Mouse (Mus musculus) heart, postnatal 25 days (tissue): ENCODE measurements around the gene Kcnb1. TPM values are rescaled to one million over a fixed set of nuclear protein-coding genes. Genes with fewer than 3 reads are reported as not detected.

Source experiments
- DNase-seq: peaks from one replicate; pipeline ENCODE4 v3.0.0; 2022; ENCODE audit warnings: low spot score
- intact Hi-C: fragments of 180-260 bp; cut with DNase I; formaldehyde crosslinking; loops from one replicate; pipeline ENCODE4 v1.15.1; 2025
- total RNA-seq, 2 experiments: library from RNA; stranded (reverse); gene quantifications; 2 replicates each; pipeline ENCODE4 v1.2.3; 2021

Gene Kcnb1
- total RNA-seq, 2 experiments from 2014 or later, result 40.9 to 47.9 TPM

DNA sequence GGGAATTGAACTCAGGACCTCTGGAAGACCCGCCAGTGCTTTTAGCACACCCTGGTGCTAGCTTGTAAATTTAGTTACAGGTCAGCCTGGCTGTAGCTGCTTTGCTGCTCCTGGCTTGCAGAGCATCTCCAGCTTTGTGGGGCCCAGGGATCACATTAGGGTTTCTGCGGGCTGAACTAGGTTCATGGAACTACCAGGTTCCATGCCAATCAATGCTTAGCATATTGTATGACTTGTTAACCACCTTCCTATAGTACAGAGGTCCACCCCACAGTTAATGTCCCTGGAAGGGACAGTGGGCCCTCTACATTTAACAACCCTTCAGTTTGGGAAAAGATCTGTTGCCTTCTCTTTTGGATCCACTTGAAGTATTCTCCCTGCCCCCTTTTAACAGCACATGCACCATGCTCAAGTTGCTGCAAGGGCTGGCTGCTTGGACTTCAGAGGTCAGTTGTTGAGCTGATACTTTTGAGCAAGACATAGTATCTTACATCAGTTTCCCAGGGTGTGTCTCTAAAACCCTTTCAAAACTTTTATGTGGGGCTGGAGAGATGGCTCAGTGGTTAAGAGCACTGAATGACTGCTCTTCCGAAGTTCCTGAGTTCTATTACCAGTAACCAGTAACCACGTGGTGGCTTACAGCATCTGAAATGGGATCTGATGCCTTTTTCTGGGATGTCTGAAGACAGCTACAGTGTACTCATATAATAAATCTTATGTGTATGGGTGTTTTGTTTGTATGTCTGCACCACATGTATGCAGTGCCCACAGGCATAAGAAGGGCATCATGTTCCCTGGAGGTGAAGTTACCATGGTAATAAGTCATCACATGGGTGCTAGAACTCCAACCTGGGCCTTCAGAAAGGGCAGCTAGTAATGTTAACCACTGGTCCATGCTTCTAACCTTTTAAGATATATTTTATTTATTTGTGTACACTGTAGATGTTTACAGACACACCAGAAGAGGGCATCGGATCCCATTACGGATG is 123.1 kb downstream of the Kcnb1 start:
- intact Hi-C loops, result no loop called here
- DNase-seq, result no peak

DNA sequence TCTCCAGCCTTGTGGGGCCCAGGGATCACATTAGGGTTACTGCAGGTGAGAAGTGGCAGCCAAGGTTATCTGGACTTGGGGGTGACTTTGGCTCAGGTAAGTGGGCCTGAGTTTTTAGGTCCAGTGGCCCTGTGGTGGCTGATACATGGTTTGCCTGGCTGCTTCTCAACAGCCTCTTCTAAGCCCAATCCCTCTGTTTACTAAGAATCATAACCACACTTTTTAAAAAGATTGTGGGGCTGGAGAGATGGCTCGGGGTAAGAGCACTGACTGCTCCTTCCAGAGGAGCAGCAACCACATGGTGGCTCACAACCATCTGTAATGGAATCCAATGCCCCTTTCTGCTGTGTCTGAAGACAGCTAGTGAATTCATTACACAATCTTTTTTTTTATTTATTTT is 123.9 kb downstream of the Kcnb1 start:
- intact Hi-C loops, result no loop called here
- no peak for DNase-seq

DNA sequence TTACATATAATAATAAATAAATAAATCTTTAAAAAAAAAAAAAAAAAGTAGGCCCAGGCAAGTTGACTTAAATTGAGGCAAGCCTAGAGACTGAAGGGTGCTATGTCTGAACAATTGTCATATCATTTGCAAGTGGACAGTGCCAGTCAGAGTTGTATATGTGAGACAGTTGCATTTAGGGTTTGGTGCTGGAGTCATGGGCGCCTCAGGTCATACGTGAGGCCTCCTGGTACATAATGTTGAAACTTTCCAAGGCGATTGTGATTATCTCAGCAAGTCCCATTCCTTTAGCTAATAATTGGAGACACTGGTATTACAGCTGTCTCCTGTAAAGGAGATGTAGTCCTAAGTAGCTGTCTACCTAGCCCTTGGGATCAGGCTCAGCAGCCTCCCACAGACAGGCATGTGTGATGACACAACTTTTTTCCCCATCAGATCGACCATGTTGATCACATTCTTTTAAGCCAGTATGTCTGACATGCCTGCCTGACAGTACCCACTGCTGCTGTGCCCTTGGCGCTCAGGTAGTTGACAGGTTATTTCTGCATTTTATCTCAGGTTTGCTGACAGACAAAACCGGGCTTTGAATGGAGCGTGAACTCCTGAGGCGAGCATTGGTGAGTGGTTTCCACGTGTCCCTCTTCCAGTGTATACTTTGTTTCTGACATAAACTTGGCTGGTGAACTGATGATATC is 125.2 kb downstream of the Kcnb1 start:
- DNase-seq, result no peak
- intact Hi-C loops, result loop anchor here (5.0 kb wide), 1 partner anchor 358 kb away; the partner anchor contains the start of gene Slc9a8

DNA sequence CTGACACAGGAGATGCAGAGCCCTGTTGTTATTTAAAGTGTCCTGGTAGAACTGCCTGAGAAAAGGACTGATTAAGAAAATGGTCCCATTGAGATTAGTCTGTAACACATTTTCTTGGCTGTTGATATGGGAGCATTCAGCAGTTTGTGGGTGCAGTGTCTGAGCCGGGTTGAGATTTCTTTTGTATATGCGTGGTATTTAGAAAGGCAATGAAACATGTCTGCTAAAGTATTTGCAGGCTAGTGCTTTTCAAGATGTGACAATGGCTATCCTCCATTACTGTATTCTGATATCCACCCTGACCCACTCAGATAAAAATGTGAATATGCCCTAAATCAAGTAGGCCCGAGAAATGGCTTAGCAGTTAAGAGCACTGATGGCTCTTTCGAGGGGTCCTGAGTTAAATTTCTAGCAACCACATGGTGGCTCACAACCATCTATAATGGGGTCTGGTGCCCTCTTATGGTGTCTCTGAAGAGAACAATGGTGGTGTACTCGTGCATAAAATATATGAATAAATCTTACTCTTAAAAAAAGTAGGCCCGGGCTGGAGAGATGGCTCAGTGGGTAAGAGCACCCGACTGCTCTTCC is 126.0 kb downstream of the Kcnb1 start:
- intact Hi-C loops, result loop anchor here (5.0 kb wide), 1 partner anchor 358 kb away; the partner anchor contains the start of gene Slc9a8
- DNase-seq, result no peak

DNA sequence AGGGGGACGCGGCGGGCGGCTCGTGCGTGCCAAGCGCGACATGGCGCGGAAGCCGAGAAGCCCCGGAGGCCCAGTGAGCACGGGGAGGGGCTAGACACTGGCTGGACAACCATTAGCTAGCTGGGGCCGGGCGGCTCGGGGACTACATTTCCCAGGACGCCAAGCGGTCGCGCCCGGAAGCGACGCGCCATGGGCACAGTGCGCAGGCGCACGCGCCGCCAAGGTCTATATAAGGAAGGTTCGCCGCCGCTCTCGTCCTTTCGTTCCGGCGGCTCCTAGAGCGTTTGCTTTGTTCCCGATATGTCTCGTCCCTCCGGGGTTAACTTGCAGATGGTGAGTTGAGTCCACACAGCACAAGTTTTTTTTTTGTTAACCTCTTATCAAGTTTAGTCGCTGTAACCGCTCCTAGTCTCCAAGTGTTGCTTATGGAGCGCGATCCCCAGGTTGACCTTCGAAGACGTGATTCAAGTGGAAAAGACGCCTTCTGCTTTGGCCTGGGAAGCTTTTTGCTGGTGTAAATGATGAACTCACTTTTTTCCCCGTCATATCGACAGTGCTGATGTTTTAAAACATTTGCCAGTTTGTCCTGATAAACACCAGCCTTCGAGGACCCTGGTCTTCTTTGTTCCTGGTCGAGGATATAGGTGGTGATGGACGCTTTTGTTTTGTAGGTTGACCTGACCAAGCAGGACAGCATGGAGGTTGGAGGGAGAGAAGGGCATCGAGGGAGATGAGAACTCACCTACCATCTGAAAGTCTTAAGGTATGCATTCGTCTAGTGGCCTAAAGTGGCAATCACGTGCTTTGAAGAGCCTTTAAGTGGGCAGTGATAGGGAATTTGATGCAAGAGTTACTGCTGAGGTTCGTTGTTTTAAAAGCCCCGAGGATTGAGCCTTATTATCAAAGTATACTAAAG is 126.7 kb downstream of the Kcnb1 start, which contains the start of gene Znfx1:
Znfx1 (minus strand) TSS at position 51 of the 916 bp plus-strand sequence.
- DNase-seq, result peak; percentile 95
- intact Hi-C loops, result loop anchor here (5.0 kb wide), 1 partner anchor 359 kb away; the partner anchor contains the start of gene Slc9a8

DNA sequence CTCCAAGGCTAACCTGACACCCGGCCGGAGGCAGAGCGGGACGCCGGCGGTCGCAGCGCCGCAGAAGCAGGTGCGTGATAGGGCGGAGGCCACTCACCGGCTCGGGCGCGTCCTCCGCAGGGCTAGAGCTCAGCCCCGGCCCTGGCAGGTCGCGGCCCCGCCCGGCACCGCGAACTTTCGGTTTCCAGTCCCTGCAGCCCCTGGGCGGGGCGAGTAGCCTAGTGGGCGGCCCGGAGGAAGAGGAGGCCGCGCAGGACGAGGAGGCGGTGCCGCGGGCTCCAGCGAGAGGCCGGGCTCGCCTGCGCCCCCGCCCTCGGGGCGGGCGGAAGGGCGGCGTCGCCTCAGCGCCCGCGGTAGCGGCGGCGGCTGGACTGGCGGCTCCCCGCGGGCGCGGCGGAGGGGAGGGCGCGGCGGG is 127.5 kb downstream of the Kcnb1 start:
- peak; percentile 95 for DNase-seq
- intact Hi-C loops, result loop anchor here (5.0 kb wide), 1 partner anchor 360 kb away; the partner anchor contains the start of gene Slc9a8

DNA sequence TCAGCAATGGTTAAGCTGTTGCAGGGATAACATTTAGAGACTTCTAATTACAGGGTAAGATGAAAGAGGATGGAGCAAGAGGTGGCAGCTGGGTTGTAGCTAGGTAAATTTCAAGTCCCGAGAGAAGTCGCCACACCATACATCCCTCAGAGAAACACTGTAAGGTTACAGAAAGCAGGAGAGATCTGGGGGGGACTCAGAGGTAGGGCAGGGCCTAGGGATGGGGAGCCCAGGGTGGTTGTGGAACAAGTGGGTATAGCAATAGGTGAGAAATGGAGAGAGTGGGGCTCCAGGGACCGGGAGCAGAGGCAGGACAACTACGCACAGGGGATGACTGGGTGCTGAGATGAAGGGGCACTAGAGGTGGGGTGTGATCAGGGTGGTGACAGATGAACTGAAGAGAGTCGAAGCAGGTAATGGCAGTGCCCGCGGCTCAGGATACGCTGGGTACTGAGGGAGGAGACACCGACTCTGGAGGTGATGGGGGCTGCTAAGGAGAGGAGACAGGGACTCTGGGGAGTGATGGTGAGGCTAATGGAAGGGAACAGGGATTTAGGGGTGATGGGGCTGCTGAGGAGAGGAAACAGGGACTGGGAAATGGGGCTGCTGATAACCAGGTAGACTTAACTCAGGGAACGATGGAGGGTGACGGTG is 128.4 kb downstream of the Kcnb1 start:
- intact Hi-C loops, result loop anchor here (5.0 kb wide), 1 partner anchor 361 kb away; the partner anchor contains the start of gene Slc9a8
- no peak for DNase-seq

DNA sequence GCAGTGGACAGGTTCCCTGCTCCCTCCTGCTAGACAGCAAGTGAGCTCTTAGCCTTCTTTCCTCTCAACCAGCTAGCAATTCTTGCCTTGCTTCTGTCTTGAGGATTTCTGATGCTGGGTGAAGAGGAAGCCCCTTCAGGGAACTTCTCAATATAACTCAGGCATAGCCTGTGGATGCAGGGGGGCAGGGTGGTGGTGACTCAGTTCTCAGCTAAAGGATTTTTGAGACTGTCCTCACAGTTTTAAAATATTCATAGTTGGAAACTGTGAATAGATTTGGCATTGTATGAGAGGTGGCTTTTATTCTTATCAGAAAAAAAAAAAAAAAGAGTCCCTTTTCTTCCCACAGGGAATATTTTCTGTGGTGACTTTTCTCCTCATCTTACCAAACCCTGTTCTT is 129.2 kb downstream of the Kcnb1 start:
- intact Hi-C loops, result loop anchor here (5.0 kb wide), 1 partner anchor 362 kb away; the partner anchor contains the start of gene Slc9a8
- DNase-seq, result no peak

DNA sequence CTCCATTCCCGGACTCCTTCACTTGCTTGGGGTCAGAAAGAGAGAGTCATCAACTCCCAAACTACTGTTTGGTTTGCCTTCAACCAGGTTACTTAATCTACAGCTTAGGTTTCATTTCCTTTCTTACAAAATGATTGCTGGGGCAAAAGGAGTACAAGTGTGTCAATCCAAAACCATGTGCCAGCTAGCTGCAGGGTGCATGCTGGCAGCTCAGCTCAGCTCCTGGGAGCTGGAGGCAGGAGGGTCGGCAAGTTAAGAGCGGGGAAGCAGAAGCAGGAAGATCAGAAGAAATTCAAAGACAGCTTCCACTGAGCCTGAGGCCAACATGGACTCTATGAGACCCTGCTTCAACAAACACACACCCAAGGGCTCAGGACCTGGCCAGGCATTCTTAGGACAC is 129.6 kb downstream of the Kcnb1 start:
- DNase-seq, result no peak
- intact Hi-C loops, result loop anchor here (5.0 kb wide), 1 partner anchor 362 kb away; the partner anchor contains the start of gene Slc9a8

DNA sequence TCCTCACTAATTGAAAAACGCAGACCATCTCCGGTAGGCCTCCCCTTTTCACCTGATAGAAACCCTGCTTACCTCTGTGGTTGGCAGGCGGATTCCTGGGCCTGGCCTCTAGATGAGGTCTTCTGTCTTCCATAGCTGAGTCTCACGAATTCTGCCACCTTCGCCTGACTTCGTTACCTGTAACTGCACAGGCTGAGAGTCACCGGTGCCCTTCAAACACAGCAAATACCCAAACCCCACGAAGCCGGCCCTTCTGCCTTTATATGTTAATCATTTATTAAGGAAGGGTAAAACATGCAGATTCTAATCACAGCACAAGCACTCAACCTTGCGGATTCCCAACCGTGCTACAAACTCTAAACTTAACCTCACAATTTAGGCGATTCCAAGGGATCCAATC is 130.0 kb downstream of the Kcnb1 start:
- intact Hi-C loops, result loop anchor here (5.0 kb wide), 1 partner anchor 362 kb away; the partner anchor contains the start of gene Slc9a8
- no peak for DNase-seq

DNA sequence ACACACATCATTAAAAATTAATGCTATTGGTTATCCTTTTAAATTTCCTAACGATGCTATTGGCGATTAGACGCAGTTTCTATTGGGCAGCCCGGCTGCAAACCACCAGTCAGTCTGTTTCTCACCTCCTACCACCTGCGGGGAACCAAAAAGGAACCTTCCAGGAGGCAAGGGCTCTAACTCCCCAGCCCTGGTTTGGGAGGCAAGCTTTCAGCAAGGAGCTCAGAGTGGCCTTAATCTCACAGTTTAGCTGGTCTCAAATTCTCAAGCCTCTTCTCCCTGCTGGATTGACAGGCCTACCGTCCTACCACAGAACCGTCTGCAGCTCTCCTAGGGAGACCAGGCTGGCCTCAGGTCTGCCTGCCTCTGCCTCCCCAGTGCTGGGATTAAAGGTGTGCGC is 130.4 kb downstream of the Kcnb1 start:
- no peak for DNase-seq
- intact Hi-C loops, result no loop called here

DNA sequence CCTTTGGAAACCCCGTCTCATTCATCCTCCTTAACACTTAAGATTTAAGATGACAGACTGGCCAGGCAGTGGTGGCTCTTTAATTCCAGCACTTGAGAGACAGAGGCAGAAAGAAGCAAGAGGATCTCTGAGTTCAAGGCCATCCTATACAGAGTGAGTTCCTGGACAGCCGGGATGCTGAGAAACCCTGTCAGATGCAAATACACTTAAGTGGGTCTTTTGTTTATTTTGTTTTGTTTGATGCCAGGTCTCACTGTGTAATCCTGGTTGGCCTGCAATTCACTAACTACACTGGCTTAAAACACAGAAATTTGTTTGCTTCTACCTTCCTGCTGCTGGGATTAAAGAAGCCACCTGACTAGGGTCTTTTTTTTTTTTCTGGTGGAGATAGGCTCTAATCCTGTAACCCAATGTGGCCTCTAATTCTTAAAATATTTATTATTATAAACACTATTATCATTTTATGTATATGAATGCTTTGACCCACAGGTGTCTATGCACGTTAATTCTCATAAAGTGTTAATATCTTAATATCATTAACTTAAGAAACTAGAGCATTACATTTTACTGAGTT is 131.1 kb downstream of the Kcnb1 start:
- intact Hi-C loops, result no loop called here
- DNase-seq, result no peak

DNA sequence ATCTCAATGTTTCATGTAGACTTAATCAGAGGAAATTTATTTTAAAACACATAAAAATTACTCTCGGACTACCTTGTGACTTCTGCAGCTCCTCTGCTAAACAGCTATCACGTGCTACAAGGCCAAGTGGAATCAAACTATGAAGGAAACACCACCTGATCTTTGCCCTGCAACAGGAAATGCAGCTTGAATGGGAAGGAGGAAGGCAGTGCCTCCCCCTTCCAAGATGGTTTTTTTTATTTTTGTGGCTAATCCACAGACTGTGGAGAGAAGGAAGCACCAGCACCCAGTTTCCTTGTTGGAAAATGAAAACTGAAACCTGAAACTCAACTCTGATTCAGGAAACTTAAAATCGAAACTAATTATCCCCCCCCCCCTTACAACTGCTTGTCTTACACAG is 131.8 kb downstream of the Kcnb1 start:
- intact Hi-C loops, result no loop called here
- DNase-seq, result no peak

DNA sequence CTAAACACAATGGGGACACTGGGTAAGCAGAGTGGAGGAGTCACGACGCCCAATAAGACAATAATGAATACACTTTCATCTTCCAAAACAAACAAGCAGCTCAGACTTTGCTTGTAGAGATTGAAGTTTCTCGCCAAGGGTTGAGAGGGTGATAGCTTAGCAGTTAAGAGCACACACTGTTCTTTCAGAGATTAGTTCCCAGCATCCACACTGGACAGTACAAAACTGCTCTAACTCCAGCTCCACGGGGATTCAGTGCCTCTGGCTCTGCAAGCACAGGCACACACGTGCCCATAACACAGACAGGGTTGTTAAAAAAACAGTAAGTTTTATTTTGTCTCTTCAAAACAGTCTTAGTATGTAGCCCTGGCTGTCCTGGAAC is 133.0 kb downstream of the Kcnb1 start:
- no peak for DNase-seq
- intact Hi-C loops, result no loop called here

DNA sequence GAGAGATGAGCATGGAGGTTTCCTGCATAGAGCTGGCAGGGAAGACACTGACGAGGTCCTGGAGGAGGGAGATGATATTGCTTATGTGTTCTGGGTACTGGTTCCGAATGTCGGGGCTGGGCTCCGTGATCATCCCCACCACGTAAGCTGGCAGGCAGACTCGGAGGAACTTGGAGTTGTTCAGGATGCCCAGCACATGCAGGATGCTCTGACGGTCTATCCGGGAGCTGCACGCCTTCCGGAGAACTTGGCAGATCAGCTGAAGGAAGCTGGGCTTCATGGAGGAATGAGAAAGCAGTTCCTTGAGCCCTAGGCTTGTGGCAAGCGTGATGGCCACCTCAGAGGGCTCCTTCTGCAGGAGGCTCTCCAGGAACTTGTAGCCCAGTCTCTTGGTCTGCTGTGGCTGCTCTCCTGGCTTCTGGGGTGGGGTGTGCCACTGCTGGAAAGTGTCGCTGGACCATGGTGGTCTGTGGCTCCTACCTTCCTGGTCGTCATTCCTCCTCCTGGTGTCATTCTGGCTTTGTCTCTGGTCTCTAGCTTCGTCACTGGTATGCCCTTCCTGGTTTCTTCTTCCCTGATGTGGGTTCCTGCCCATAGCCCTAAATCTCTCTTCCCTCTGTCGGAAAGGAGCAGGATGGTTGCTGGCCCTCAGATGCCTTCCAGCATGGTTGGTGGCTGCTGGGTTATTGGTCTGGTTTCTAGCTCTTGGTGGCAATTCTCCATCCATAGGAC is 133.6 kb downstream of the Kcnb1 start:
- no peak for DNase-seq
- intact Hi-C loops, result no loop called here

DNA sequence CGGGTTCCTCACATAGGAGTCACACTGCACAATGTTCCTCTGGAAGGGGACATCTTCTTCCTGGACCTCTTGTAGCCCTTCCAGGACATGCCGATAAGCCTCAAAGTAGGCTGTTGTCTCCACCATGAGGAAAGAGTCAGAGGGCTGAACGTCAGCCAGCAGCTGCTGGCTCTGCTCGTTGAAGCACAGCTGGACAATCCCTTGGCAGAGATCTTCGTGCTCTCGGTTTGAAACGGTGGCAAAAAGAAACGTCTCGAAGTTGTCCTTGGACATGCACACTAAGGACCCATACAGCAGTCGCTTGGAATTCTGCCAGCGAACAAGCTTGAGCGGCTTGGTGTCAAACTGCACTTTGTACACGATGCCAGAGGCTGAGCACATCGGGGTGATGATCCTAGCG is 134.6 kb downstream of the Kcnb1 start:
- peak; percentile 66 for DNase-seq
- intact Hi-C loops, result no loop called here

DNA sequence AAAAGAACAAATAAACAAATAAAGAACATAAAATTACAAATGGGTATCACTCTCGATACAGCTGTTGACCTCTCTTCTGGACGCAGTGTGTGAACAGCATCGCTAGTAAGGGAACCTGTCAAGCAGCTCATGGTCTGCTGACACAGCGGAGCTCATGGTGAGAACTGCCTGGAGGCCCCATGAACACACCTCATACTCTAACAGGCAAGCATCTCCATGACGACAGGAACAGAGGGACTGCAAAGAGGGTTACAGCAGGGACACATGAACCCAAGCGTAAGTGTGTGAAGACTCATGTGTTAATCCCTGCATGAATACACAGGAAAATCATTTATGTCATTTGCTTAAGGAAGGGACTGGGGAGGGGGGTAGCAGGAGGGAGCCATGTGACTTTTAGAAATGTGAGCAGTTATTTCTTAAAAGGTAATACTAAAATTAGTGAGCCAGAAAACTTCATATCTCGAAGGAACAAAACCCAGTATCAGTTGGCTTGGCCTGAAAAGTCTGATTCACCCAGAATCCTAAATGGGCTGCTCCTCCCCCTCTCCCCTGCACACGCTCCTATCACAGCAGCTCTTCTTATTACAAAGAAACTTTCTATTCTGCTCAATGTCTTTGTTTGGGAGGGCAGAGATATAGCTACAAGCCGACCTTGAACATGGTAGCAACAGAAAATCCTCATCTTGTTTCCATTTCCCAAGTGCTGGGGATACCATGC is 136.7 kb downstream of the Kcnb1 start:
- no peak for DNase-seq
- intact Hi-C loops, result no loop called here
